Mouse (Mus musculus) gastrocnemius, postnatal 25 days (tissue): Measurements from ENCODE around the gene Wnt4. TPM values are rescaled to one million over a fixed set of nuclear protein-coding genes. Genes with fewer than 3 reads are reported as not detected.
A peak's percentile ranks its signal among the peaks of the same experiment; 100 is the strongest.

Source experiments
- DNase-seq: peaks from one replicate; pipeline ENCODE4 v3.0.0; 2022
- total RNA-seq, 2 experiments: library from RNA; stranded (reverse); gene quantifications; 1 replicate in 1 of 2; 2 replicates in 1 of 2; pipeline ENCODE4 v1.2.3; 2021

Wnt4 gene
- total RNA-seq, 2 experiments from 2014 or later, result 6.4 to 10.0 TPM

DNA sequence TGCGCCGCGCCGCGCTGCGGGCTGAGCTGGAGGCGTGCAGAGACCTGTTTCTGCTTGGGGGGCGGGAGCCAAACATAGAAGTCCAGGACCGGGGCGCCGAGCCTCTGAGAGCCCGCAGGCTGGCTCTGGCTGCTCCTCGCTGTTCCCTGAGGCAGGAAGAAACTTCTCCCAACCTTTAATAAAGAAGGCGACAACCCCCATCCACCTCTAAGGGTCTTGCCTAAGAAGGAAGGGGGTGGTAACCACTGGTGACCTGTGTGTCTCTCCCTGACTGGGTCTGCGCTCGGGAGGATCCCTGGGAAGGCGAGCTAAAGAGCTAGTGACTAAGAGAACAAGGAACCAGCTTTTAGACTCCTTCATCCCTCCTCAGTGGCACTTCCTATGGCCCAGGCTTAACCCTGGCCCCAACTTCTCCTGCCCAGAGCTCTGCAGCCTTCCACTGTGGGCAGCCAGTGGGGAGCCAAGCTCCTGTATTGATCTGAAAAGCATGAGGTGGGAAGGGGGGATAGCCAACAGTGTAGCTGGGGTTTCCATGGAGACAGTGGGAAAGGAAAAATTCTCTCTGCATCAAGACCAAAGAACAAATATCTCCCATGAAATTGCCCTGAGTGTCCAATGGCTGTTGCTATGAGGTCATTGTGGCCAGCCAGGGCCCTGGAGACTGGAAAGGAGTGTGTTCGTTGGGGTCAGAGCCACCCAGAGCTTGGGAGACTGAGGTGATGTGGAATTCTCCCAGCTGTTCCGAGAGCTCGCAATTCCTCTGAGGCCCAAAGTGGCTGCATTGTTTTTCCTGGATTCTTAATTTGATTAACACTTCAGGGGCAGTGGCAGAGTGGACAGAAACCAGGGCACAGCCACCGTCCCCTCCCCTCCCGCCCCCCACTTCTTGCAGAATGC is 1.1 kb downstream of the Wnt4 start:
- DNase-seq, result no peak

DNA sequence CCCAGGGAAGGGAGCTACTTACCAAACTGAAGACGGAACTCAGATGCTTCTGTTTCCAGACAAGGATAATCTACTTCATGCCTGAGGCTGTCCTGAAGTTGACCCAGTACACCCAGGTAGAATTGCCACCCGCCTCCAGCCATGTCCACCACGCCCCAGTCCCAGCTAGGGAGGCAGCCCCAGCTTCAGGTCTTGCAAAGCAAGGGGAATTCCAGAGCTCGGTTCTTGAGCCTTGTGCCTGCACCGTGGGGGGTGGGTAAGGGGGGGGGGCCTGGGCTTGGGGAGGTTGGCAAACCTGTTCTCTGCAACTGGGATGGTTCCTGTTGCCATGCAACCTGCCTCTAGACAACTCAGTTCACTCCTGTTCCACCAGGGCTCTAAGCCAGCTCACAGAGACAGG is 2.1 kb downstream of the Wnt4 start:
- no peak for DNase-seq

DNA sequence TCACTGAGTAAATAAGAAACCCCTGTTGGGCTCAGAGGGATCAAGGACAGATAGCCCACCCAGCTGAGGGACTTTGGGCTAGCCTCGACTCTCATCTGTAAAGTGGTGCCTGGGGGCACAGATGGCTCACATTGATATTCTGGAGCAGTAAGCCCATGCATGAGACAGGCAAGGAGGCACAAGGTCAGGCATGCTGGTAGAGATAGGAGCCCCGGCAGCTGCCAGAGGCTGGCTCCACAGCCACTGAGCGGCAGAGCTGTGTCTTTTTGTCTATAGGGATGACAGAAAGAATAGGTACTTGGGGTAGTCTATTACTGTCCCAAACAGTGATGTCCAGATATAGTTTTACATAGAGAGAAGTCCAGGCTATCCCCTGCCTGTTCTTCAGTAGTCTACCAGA is 4.0 kb downstream of the Wnt4 start:
- DNase-seq, result no peak

GRCm38 (mm10) chr4:137282122-137282521 is 4.8 kb downstream of the Wnt4 start:
- DNase-seq, result no peak

- no peak for DNase-seq
These were observed 5.5 kb downstream of the Wnt4 start for GRCm38 (mm10) chr4:137282584-137283406.

- no peak for DNase-seq
These were observed 6.1 kb downstream of the Wnt4 start for GRCm38 (mm10) chr4:137283407-137283732.

GRCm38 (mm10) chr4:137285876-137286661 is 8.8 kb downstream of the Wnt4 start:
- peak; percentile 66 for DNase-seq

DNA sequence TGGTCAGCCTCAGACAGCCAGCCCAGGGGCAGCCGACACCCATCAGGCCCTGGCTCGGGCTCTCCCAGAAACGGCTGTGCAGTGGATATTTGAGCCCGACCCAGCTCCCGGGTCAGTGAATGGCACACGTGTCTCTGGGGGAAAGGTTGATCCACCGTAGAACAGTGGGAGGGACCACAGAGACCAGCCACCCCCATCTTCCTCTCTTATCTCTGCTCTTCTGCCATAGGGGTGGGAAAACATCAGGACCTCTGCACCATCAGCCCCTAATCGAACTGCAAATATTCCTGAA is 9.3 kb downstream of the Wnt4 start:
- DNase-seq, result peak; percentile 46

- peak; percentile 56 for DNase-seq
These were observed 9.9 kb downstream of the Wnt4 start for GRCm38 (mm10) chr4:137287206-137287605.

- DNase-seq, result peak; percentile 28
These were observed 10.5 kb downstream of the Wnt4 start for GRCm38 (mm10) chr4:137287818-137288217.

DNA sequence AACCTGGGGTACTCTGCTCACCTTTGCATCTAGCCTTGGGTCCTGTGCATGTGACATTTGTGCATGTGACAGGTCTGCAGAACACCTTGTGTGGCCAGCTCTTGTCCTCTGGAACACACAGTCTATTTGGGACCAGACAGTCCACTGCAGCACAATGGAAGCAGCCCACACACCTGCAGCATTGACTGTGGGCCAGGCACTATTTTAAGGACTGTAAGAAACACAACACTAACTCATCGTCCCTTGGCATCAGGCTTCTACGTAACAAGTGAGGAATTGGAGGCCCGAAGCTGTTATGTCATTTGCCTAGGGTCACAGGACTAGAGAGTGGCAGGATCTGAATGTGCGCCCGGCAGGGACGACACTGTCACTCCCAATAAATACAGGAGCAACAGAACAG is 12.4 kb downstream of the Wnt4 start:
- DNase-seq, result no peak

DNA sequence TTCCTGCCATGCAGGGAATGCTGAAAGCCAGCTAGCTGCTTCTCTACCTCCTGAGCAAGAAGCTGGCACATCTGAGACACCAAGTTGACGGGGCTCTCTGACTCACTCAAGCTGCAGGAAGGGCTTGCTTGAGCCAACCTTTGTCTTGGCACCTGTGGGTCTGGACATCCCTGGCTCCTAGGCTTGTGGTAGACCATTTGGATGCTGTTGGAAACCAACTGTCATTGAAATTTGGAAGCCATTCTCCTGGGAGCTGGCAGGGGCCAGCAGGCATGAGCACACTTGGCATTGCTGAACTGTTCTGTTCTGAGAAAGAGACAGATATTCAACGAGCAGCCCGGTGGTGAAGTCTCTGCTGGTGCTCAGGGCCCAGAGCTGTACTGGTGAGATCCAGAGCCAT is 13.0 kb downstream of the Wnt4 start:
- no peak for DNase-seq

- peak; percentile 56 for DNase-seq
These were observed 15.3 kb downstream of the Wnt4 start for GRCm38 (mm10) chr4:137292625-137293024.

- no peak for DNase-seq
These were observed 16.7 kb downstream of the Wnt4 start for GRCm38 (mm10) chr4:137294032-137294431.

GRCm38 (mm10) chr4:137294474-137294873 is 17.2 kb downstream of the Wnt4 start:
- DNase-seq, result no peak

DNA sequence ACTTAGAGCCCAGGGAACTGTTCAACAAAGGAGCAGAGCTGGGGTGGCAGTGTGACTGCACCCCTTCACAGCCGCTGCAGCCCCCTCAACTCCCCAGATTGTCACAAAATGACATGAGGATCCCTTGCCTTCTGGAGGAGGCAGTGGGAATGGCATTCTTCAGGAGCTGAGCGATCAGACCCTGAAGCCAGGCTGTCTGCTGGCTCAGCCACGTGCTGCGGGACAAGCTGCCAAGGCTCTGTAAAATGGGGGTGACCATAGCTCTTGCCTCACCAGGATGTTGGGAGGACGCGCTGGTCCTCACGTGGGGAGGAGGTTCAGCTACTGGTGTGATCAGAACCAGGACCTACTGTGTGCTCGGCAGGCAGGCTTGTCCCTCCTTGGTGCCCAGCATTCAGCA is 17.7 kb downstream of the Wnt4 start:
- DNase-seq, result no peak

DNA sequence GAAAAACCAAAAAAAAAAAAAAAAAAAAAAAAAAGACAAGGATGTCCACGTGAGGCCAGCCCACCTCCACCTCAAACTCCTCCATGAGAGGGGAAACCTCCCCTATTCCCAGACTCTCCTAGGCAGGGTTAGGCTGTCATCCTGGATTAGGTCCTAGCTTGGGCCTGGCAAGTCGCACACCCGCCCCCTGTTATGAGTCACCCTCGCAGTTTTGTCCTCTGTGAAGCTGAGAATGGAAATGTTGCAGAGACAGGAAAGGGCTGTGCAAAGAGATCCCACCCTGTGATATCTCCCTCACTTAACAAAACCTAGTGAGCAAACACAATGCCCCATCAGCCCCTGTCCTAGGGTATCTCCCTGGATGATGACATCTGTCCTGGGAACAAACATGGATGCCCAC is 20.3 kb downstream of the Wnt4 start:
- DNase-seq, result no peak

DNA sequence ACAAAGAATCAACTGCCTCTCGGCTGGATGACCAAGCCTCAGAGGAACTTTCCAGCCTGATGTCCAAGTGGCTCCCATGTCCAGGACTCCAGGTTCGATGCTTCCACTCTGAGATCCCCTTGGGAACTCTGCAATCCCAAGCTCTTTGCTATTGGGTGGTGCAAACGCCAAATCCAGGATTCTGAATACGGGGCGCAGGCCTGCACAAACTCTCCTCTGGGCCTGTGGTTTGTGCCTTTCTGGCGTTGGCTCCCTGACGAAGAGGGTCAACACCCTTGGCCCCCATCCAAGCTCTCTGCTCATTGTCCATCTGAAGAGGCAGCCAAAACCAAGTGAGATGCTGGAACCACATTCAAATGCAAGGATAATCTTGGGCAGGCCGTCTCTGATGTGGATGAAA is 21.1 kb downstream of the Wnt4 start:
- peak; percentile 33 for DNase-seq

GRCm38 (mm10) chr4:137300227-137300626 is 22.9 kb downstream of the Wnt4 start:
- DNase-seq, result no peak

DNA sequence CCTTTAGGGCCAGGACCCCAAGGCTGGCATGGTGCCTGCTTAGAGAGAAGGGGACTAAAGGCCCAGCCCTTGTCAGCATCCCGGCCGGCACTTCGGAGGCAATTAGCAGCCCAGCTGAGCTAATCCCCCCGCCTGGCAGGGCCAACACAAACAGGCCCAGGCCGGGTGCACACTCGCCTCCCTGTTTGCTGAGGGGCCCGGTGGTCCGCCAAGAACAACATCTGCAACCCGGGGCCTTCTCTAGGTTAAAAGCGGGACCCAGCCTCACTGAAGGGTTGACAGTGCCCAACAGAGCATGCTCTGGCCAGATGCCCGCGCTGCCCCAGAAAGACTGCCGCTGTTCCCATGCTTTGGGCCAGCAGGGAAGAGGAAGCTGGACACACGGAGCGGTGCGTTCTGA is 24.3 kb downstream of the Wnt4 start:
- DNase-seq, result no peak

DNA sequence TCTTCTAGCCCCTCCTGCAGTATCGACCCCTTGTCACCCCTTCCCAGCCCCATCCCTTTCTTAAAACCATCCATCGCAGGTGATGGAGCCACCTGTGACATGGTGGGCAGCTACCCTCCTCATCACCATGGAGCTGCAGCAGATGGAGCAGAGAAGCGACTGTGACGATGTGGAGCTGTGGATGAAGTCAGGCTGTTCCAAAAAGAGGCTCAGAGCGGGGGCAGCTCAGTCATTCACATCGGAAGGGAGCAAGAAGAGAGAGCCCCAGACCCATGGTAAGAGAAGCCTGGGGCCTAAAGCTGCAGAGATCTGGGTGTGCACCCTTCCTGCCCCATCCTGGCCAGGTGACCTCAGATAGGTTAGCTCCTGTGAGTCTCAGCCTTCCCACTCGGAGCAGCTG is 26.8 kb downstream of the Wnt4 start:
- DNase-seq, result no peak

DNA sequence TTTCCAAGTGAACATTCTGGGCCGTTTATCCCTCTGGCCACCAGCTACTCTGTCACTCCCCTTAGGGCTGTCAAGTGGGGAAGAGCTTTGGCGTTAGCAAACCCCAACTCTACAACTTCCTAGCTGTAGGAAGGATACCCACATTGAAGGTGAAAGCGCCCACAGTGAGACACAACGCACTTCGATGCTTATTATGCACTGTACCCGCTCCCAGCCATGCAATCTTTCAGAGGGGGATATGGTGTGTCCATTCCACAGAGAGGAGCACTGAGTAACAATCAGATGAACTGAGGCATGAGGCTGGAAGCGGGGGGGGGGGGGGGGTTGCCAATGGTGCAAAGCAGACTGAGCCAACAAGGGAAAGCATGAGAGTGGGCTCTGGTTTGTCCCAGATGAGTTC is 27.8 kb downstream of the Wnt4 start:
- DNase-seq, result no peak
